Mouse (Mus musculus) c-Kit-positive CD71-positive TER-119-negative erythroid progenitor cells, embryonic 14.5 days (primary cell): Measurements from ENCODE around the gene Gprc5d.
A peak's percentile ranks its signal among the peaks of the same experiment; 100 is the strongest.

ENCODE experiments used
- DNase-seq: peaks from one replicate; pipeline ENCODE4 v3.0.0-alpha.2; 2013; ENCODE audit warnings: low read depth

The Gprc5d gene

DNA sequence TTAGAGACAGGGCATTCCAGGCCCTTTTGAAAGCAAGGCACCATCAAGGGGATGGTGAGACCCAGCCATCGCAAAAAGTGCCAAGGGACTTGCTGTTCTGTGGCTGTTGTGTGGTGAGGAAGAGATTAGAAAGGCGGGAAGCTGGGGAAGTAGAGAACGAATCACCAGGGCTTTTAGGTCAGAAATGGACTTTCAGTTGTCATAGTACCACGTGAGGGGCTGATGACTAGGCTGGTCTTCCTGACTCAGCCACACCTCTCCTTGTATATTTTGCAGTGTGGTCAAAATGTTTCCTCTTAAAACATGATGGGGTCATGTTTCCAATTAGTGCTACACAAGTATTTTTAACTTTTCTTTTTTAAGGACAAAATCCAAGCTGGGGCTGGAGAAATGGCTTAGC is 17.7 kb upstream of the Gprc5d start:
- DNase-seq, result no peak

DNA sequence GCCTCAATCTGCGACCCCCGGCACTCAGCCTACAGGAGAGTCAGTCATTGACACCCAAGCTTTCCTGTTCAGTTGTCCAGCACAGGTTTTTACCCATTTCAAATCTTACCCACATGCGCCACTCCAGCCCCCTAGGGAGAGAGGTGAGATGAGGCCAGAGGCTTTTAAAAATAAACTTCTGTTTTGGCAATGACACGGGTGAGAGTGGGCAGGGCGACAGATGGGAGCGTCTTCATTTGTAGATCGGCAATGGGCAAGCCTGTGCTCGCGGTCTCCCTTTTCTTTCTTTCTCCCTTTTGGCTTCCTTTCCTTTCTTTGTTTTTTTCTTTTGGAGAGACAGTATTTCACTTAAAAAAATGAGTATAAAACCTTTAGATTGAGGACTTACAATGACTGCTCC is 15.4 kb upstream of the Gprc5d start:
- no peak for DNase-seq

DNA sequence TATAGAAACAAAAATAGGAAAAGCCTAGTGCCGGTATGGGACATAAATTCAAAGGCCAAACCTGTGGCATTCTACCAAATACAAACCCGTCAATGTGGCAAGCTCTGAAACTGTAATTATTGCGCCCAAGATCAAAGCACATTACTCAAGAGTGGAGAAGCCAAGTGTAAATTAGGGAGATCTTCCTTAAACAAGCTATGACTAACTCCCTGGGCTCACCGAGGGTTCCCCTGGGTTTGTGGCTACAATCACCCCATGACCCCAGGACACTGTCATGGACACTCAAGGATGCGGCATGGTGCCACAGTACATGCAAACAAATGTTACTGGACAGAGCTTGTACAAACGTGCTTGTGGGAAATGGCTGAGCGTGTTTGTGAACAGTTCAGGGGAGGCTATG is 15.0 kb upstream of the Gprc5d start:
- no peak for DNase-seq

DNA sequence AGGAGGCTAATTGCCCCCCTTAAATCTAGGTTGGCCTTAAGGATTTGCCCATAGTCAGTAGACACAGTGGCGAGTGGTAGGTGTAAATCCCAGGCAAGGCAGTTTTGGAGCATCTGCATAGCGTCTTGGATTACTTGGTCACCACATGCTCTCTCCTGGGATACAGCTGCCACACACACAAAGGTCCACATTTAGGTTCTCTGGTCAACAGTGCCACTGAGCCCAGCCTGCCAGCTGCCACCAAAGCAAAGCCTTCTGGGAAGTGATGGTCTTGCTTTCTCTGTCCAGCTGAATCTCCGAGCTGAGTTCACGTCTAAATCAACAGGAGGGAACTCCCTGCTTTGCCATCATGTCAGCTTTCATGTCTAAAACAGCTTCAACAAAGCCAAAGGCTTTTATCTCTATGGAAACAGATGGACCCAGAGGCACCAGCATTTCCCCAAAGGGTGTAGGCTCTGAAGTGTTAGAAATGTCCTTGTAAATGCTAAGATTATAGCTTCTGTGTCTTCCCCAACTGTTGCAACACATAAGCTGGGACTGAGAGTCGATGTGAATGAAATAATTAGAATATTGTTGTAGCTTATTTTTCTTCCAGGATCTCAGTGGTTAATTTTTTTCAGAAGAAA is 6.8 kb upstream of the Gprc5d start:
- no peak for DNase-seq

GRCm38 (mm10) chr6:135116479-135116878 is 1.6 kb downstream of the Gprc5d start:
- DNase-seq, result no peak

DNA sequence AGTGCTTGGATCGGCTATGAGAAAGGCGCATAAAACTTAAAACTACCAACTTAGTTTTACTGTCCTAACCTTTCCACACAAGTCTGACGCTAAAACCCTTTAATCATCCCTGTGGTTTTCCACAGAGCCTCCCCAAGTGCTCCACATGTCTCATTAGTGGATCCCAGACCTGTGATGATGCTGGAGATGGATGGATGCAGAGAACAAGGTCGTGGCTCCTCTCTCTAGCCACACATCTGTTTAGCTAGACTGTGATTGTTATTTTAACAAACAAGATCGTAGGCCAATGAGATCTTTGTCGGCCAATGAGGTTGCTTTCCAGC is 5.0 kb downstream of the Gprc5d start:
- DNase-seq, result no peak

DNA sequence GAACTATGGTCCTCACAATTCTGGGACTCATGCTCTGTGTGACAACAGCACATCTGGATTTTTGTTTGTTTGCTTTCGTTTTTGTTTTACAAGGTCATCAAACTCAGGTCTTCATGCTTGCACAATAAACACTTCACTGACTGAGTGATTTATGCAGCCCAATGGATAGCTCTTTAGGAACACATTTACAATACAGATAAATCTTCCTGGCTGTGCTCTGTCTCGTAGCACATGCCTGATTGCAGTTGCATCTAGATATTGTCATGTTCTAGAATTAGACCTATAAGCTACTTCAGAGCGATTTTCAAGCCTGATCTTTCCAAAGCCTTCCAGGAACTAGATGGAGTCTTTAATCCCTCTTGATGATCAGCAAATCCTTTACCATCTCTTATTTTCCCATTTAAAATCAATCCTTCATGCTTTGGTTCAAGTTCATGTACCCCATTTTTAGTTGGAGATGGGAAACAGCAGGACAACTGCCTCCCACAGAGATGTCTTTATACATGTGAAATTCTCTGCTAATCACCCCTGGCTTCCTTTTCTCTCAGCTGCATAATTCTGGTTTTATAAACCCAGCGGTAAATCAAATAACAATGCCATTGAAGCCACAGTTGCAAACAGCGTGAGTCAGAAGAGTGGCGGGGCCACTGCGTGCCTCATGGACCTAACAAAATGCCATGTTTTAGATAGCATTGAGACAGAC is 5.5 kb downstream of the Gprc5d start:
- DNase-seq, result no peak

DNA sequence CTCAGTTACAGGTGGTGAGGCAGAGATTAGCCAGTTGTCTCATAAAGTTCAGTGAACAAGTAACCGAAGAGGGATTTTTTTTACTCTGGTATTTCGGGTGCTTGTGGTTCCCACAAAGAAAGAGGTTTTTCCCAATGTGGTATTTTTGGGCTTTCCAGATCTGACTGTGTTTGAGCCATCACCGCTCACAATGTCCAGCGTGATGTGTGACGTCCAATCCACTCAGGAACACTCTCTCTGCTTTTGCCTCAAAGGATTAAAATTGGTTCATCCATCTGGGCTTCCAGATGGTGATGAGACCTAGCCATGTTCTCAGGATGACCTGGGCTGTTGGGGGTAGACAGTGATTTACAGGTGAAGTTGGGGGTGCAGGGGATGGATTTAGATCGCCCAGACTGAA is 11.1 kb downstream of the Gprc5d start:
- DNase-seq, result no peak

DNA sequence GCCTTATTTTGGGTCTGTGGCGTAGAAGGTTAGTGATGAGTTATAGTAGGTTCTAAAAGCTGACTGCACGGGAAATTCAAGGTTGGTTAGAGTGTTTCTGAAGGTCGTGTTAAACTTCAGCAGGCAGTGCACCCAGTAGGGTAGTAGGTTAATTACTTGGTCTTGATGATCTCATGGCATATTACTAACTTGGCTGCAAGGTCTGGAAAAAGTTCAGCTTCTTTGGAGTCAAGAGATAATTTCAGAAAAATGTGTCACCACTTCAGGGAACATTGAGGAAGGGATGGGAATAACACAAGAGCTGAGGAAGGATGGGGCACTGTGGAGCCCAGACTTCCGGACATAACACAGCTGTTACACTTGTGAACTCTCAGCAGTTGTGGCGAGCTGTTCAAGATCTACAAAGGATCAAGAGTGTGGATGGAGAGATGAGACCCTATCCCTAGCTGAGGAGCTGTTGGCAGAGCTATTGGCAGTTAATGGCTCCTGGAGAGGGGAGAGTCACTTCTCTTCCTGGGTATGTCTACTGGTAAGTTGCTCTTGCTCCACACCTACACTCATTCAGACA is 15.3 kb downstream of the Gprc5d start:
- no peak for DNase-seq

GRCm38 (mm10) chr6:135100787-135101472 is 17.2 kb downstream of the Gprc5d start:
- DNase-seq, result no peak

GRCm38 (mm10) chr6:135092798-135093470 is 25.1 kb downstream of the Gprc5d start:
- DNase-seq, result no peak

DNA sequence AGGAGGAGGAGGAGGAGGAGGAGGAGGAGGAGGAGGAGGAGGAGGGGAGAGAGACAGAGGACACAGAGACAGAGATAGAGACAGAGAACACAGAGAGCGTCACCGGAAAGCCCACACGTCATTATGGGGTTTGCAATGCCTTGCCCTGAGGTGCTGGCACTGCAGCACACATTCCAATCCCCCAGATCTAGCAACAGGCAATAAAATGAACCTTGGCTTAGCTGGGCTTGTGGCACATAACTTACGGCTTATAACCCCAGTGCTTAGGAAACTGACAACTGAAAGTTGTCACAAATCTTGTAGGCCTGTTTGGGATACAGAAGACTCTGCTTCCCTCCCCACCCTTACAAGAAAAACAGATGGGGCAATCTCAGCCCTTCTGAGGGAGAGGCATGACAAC is 27.4 kb downstream of the Gprc5d start:
- no peak for DNase-seq

DNA sequence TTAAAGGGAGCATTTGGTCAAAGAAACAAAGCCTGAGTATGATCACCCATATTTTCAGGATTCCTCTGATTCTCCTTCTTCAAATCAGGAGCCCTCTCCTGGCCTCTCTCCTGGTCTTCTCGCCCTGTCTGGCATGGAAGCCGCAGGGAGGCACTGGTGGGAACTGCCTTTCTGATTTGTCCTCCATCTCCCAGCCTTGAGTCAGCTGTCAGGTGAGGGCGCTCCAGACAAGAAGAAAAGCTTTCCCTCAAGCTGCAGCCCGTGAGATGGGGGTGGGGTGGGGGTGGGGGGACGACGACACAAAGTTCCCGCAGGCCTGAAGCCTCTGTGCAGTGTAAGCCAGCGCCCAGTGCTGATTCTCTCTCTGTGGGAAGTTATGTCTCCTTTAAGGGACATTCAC is 28.3 kb downstream of the Gprc5d start:
- no peak for DNase-seq

DNA sequence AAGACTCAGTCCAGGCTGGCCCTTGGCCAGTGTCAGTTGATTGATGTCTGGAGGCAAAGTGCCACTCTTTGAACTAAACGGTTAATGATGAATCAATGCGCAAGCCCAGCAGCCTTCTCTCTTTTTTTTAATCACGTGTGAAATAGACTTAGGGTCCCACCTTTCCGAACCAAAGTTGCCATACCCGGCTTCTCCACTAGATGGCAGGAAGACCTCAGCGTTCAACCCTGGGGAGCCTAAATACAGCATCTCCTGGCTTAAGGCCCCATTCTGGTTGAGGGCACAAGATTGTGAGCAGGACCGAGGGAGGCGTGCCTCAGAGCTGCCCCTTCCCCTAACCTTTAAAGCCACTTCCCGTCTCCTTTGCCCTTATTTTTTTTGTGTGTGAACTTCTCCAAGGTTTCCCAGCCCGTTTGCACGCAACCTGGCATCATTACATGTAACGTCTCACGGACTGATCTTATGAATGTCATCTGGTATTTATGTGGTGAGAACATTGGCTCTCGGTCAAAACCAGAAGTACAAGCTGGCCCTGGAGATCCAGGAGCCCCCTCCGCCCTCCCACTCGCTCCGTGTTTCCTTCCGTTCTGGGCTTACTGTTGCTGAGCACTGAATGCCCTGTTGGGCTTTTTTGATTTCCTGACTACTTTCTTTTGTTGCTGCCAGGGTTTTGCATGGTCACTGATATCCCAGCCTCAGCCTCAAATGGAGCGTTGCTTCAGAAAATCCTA is 30.2 kb downstream of the Gprc5d start:
- peak; percentile 62 for DNase-seq

DNA sequence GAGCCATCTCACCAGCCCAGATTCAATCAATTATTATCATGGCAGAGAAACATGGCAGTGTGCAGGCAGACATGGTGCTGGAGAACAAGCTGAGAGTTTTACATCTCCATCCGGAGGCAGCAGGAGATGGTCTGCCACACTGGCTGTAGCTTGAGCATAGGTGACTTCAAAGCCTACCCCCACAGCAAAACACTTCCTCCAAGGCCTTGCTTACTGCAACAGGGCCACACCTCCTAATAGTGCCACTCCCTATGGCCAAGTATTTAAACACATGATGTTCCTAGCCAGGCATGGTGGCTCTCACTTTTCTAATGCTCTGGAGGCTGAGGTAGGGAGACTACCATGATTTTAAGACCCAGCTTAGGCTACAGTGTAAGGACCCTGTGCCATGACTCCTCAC is 32.4 kb downstream of the Gprc5d start:
- DNase-seq, result no peak

DNA sequence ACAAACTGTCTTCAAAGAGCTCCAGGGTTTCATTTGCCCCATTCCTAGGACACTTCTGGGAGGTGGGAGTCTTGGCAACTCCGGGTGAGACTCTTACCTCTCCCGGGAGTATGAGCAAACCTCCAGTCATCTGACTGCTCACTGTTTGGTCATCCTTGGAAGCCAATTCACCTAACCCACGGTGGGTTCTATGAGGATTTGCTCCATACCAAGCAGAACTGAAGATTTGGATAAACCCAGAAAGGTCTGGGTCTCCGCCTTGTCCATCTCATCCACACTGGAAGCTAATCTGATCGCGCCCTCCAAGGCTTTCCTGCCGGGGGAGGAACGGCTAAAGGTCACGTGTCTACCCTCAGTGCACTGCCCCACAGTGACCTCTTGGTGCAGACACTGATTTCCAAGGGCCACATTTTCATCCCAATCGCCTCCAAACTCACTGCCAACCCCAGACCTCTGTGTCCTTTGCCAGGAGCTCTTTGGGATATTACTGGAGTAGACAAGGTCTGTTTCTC is 34.0 kb downstream of the Gprc5d start:
- no peak for DNase-seq

DNA sequence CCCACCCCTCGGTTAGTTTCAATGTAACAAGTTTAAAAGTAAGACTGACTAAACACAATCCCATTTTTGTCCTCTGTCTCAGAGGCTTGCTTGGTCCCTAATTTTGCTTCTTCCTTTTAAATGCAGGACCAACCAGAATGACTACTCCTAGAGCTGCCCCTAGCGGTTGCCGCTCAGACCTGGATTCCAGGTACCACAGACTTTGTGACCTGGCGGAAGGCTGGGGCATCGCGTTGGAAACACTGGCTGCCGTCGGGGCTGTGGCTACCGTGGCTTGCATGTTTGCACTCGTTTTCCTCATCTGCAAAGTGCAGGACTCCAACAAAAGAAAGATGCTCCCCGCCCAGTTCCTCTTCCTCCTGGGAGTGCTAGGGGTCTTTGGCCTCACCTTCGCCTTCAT is 39.7 kb downstream of the Gprc5d start:
- no peak for DNase-seq

DNA sequence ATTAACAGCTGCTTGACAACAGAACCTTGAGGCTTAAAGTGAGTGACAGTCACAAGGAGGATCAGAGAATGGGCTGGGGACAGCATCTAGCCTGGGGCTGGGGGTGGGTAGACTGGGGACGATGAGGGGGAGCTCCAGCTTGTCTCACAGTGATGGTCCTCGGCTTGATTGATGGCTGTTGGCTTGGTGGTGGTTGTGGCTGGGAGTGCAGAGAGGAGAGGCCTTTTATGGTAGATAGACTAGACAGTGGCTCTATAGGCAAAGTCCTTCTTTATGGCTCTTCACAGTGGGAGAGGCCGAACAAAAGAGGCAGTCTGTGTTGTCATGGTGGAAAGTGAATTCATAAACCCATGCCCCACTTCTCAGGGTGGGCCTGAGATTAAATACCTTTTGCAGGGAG is 41.9 kb downstream of the Gprc5d start:
- no peak for DNase-seq

DNA sequence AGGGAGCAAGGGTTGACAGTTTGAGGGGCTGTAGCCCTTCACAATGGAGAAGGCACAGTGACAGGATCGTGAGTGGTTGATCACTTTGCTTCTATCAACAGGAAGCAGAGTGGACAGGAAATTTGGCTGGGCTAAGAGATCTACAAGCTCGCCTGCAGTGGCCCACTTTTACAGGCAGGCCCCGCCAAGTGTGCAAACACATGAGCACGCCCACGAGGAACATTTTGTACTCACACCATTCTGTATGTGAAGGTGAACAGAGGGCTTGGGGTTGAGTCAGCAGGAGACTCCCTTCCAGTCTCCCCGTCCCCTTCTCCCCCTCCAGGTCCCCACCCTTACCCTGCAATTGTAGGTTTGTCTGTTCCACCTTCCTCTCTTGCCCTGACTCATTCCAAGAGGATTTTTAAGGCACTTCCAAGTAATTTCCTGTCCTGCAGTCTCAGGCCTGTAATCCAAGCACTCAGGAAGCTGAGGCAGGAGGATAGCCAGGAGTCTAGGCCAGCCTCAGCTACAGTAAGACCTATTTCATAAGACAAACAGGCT is 43.6 kb downstream of the Gprc5d start:
- no peak for DNase-seq

- DNase-seq, result no peak
These were observed 47.7 kb downstream of the Gprc5d start for GRCm38 (mm10) chr6:135070347-135070746.

- no peak for DNase-seq
These were observed 48.2 kb downstream of the Gprc5d start for GRCm38 (mm10) chr6:135069856-135070255.

- no peak for DNase-seq
These were observed 49.9 kb downstream of the Gprc5d start for GRCm38 (mm10) chr6:135068221-135068620.
